Mouse (Mus musculus): Measurements from ENCODE around the gene Ramp2. TPM values are rescaled to one million over a fixed set of nuclear protein-coding genes. Genes with fewer than 3 reads are reported as not detected.
A peak's percentile ranks its signal among the peaks of the same experiment; 100 is the strongest.

Gene Ramp2
- polyA plus RNA-seq (2015; fragmentation: Nextera tagmentation; extraction: Ambion mirVana), result 96.5 and 98.8 TPM in 2 replicates

DNA sequence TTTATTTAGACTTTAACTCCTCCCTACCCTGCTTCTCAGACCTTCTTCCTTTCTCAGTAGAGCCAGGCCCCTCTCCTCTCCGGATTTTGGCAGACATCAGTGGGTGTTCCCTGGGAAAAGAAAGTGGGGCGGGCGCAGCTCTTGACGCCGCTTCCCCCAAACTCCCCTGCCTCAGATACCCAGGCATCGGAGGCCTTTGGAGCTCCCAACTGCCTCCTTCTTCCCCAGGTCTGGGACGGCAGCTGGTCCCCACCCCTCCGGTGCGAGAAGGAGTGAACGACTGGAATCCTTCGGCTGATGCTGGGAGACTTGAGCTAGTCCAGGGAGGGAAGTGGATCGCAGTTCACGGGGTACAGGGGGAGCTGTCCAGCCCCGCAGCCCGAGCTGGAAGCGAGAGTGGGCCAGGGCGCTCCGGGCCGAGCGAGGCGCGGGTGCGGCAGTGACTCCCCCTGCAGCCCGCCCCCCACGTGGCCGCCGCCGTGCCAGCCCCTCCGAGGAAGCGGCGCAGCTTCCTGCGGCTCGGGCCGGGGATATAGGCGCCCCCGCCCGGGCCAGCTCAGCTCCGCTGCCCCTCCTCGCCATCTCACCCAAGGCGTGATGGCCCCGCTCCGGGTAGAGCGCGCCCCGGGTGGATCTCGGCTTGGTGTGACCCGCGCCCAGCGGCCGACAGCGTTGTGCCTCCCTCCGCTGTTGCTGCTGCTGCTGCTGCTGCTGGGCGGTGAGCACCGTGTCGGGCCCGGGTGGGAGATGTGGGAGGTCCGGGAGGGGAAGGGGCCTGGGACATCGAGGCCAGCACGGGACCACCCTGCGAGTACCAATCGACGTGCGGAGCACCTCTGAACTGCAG, at the start of gene Ramp2:
Gene Ramp2, plus strand, starts transcription at position 174 of the 847 bp plus-strand sequence.
- Histone ChIP-seq H3K4me3 (peak within 1 kb of the TSS; percentile 67), H3K9me3 (no peaks in the 10 kb centered on the region), H3K36me3 (no peaks in the 10 kb centered on the region), H3K9ac (peak within 1 kb of the TSS; percentile 82), H3K4me1 (replicated peaks) (peaks cover 16% of the 10 kb centered on the region), H3K4me2 (peak within 1 kb of the TSS; percentile 99), H3K27me3 (peaks cover 34% of the 10 kb centered on the region), H3K27ac (replicated peaks) (peak within 1 kb of the TSS; percentile 73)
- under 1% methylated on average over 42 of the region's 63 CpGs for WGBS
- ATAC-seq (ENCODE audit: low FRiP score, low read depth), result peak; percentile 81

DNA sequence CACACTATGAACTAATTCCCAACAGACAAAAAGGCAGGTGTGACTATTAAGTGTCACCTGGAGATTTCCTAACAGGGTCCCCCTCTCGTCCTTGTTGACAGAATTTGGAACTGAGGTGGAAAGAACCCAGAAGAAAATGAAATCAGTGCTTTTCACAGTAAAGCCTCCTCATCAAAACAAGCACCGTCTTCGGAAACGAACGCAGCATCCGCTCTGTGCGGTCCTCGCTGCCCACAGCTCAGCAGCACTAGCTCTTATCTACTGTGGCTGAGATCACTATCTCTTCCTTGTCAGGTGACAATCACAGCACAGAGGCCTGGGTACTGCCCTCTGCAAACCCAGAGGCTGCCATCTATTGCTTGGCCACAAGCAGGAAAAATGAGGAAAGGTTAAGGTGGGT, 49.7 kb upstream of the Ramp2 start:
- Histone ChIP-seq H3K27me3 (no peaks in the 10 kb centered on the region), H3K4me1 (replicated peaks) (peaks cover under 1% of the 10 kb centered on the region), H3K4me3 (no peak overlapping the region), H3K9me3 (no peaks in the 10 kb centered on the region), H3K9ac (no peak overlapping the region), H3K36me3 (peaks cover 66% of the 10 kb centered on the region), H3K4me2 (no peak overlapping the region), H3K27ac (replicated peaks) (no peak overlapping the region)
- ATAC-seq (ENCODE audit: low FRiP score, low read depth), result no peak
- WGBS, result 94% methylated on average over 8 of the region's 8 CpGs

DNA sequence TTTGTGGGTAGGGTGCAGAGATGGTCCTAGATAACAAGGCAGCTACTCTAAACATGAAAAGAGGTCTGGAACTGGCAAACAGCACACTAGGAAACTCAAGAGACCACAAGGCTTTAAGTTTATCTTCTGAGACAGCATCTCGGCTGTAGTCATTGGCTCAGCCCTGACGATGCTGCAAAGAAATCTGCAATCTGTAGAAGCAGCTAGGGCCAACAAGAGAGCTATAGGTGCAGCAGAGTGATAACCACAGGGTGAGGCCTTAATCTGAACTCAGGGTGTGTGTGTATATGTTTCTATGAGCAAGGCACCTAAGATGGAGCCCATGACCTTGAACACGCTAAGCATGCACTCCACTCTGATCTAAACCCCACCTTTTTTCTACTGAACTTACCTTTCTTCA, 46.3 kb upstream of the Ramp2 start:
- Histone ChIP-seq H3K4me2 (no peak overlapping the region), H3K9me3 (no peaks in the 10 kb centered on the region), H3K4me1 (replicated peaks) (no peaks in the 10 kb centered on the region), H3K9ac (no peak overlapping the region), H3K27ac (replicated peaks) (no peak overlapping the region), H3K4me3 (no peak overlapping the region), H3K36me3 (peaks cover 77% of the 10 kb centered on the region), H3K27me3 (no peaks in the 10 kb centered on the region)
- 98% methylated on average over 3 of the region's 3 CpGs for WGBS
- ATAC-seq (ENCODE audit: low FRiP score, low read depth), result no peak

DNA sequence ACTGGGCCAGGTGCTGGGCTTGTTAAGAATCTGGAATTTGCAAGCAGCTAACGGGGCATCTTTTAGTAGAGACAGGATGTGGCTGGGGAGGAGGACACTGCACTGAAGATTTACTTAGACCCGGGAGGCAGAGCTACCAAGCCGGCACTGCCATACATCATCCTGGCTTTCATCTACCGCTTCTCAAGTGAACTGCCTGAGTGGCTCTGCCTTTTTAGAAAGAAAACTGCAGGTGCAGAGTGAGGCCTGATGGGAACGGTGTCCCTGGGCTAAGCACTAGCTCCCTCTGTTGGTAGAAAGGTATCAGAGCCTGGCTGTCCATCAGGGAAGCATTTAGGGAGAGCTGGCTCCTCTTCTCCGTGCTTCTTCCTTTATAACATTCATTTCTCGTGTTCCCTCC, 44.8 kb upstream of the Ramp2 start:
- no peak overlapping the region for H3K9ac ChIP-seq
- no peaks in the 10 kb centered on the region for H3K9me3 ChIP-seq
- no peaks in the 10 kb centered on the region for H3K4me1 ChIP-seq (replicated peaks)
- no peak overlapping the region for H3K4me2 ChIP-seq
- peaks cover 72% of the 10 kb centered on the region for H3K36me3 ChIP-seq
- no peak overlapping the region for H3K27ac ChIP-seq (replicated peaks)
- ATAC-seq (ENCODE audit: low FRiP score, low read depth), result 0 out of 2 replicates have a peak, but pooled peaks have one; percentile 68
- H3K27me3 ChIP-seq, result no peaks in the 10 kb centered on the region
- H3K4me3 ChIP-seq, result no peak overlapping the region
- 28% methylated on average over 7 of the region's 7 CpGs for WGBS

DNA sequence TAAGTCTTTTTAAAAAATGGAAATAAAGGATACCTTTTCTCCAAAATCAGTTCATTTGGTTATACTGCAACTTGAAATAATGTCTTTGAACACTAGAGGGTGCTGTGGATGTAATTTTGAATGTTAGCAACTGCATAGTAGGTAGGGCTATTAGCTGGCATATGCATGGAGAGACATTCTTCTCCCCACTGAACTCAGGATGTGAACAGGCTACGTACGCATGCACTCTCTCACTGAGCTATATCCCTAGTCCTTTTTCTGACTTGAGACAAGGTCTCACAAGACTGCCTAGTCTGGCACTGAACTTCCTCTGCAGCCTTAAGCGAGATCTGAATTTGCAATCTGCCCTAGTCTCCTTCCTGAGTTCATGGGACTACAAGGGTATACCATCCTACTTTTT, 33.9 kb upstream of the Ramp2 start:
- H3K36me3 ChIP-seq, result peaks cover 66% of the 10 kb centered on the region
- no peak for ATAC-seq (ENCODE audit: low FRiP score, low read depth)
- H3K9ac ChIP-seq, result no peak overlapping the region
- no peaks in the 10 kb centered on the region for H3K9me3 ChIP-seq
- no peak overlapping the region for H3K4me3 ChIP-seq
- H3K27me3 ChIP-seq, result no peaks in the 10 kb centered on the region
- 39% methylated on average over 3 of the region's 3 CpGs for WGBS
- H3K27ac ChIP-seq (replicated peaks), result 0 out of 2 replicates have a peak overlapping the region, but pooled peaks have one; percentile 30
- no peak overlapping the region for H3K4me2 ChIP-seq
- no peaks in the 10 kb centered on the region for H3K4me1 ChIP-seq (replicated peaks)

DNA sequence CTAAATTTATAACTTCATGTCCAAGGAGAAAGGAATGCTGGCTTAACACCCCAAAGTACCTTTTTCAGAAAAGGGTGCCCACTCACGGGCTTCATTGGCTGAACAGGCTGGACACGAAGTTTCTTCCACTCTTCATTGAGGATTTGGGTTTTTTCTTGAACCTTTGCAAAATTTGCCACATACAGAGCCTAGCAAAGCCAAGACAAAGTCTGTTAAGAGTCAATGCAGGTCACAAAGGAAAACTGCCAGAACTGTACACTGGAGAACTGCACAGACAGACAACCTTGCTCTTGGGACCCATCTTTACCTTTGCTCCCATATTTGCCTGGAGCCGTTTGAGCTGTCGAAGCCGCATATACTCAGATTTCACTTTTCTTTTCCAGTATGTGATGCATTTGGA, 28.9 kb upstream of the Ramp2 start:
- ATAC-seq (ENCODE audit: low FRiP score, low read depth), result no peak
- H3K9me3 ChIP-seq, result no peaks in the 10 kb centered on the region
- peaks cover 30% of the 10 kb centered on the region for H3K36me3 ChIP-seq
- no peak overlapping the region for H3K4me2 ChIP-seq
- no peak overlapping the region for H3K4me3 ChIP-seq
- 91% methylated on average over 5 of the region's 5 CpGs for WGBS
- H3K27ac ChIP-seq (replicated peaks), result no peak overlapping the region
- no peaks in the 10 kb centered on the region for H3K4me1 ChIP-seq (replicated peaks)
- H3K27me3 ChIP-seq, result no peaks in the 10 kb centered on the region
- no peak overlapping the region for H3K9ac ChIP-seq

DNA sequence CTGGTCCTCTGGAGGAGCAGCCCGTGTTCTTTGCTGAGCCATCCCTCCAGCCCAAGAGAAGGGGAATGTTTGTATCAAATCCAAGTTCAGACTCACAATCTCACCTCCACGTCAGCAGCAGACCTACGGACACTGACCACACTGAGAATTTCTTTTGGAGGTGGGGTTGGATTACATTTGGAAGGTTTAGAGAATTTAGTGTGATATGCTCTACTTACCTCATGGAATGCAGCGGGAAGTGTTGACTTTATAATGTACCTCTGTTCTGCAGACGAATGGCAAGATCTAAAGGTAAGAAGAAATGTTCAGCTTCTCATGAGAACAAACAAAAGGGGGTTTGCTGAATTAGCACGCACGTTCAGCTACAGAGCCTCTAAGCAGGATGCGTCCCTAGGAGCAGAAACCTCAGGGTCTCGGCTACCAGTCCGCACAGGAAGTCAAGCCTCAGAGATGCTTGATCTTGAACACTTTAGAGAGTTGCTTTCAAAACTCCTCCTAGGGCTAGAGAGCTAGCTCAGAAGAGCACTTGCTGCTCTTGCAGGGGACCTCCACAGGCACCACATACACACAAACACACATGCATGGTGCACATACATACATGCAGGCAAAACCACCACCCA, 27.3 kb upstream of the Ramp2 start:
- WGBS, result 83% methylated on average over 10 of the region's 10 CpGs
- no peak for ATAC-seq (ENCODE audit: low FRiP score, low read depth)
- Histone ChIP-seq H3K36me3 (peaks cover 22% of the 10 kb centered on the region), H3K9ac (no peak overlapping the region), H3K4me1 (replicated peaks) (no peaks in the 10 kb centered on the region), H3K4me2 (no peak overlapping the region), H3K4me3 (no peak overlapping the region), H3K27ac (replicated peaks) (no peak overlapping the region), H3K27me3 (no peaks in the 10 kb centered on the region), H3K9me3 (no peaks in the 10 kb centered on the region)

DNA sequence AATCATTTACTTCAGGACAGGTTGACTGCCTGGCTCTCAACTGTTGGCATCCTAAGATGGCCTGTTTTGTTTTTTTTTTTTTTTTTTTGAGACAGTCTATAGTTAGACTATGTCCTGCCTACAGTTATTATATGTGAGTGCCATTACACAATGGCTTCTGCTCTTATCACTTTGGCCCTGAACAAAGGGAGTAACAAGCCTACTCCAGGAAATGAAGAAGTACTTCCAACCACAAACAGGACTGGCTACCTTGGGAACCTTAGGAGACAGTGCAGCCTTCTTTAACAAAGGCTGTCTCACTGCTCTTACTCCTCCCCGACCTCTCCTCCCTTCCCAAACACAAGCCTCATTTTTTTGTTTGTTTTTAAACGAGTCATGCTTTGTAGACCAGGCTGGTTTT, 25.0 kb upstream of the Ramp2 start:
- H3K4me1 ChIP-seq (replicated peaks), result peaks cover 8% of the 10 kb centered on the region
- no peak overlapping the region for H3K4me2 ChIP-seq
- ATAC-seq (ENCODE audit: low FRiP score, low read depth), result no peak
- 62% methylated on average over 2 of the region's 2 CpGs for WGBS
- H3K36me3 ChIP-seq, result 0 out of 2 replicates have a peak, but pooled peaks cover 3% of the 10 kb centered on the region
- no peaks in the 10 kb centered on the region for H3K27me3 ChIP-seq
- H3K9ac ChIP-seq, result no peak overlapping the region
- no peak overlapping the region for H3K4me3 ChIP-seq
- no peak overlapping the region for H3K27ac ChIP-seq (replicated peaks)
- H3K9me3 ChIP-seq, result no peaks in the 10 kb centered on the region

DNA sequence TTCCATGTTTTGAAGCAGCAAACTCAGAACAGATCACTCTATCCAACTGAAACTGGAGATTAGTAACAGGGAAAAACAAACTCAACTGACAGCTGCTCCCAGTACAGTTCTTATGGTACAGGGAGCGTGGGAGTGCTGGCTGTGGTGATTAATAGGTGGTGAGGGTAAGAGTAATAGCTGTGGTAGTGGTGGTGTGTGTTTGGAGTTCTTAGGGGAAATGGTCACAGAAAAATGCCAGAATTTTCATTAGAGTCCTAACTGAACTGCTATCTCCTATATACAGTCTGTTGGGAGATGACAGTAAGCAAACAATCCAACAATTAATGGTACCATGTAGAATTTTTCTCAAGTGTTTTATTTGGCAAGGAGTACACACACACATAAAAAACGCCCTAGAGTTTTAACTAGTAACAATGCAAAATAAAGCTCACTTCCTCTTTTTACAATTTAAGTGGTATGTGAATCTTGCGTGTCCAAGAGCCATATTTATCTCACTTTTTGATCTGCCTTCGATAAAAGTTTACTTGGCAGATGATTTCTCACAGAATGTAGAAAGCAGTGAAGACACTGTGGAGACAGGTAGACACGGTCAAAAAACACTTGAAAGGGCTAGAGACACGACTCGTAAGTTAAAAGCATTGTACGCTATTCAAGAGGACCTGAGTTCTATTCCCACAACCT, 24.4 kb upstream of the Ramp2 start:
- H3K9ac ChIP-seq, result no peak overlapping the region
- ATAC-seq (ENCODE audit: low FRiP score, low read depth), result no peak
- 93% methylated on average over 8 of the region's 8 CpGs for WGBS
- no peaks in the 10 kb centered on the region for H3K36me3 ChIP-seq
- no peaks in the 10 kb centered on the region for H3K9me3 ChIP-seq
- no peak overlapping the region for H3K4me2 ChIP-seq
- no peaks in the 10 kb centered on the region for H3K27me3 ChIP-seq
- peaks cover 11% of the 10 kb centered on the region for H3K4me1 ChIP-seq (replicated peaks)
- H3K27ac ChIP-seq (replicated peaks), result no peak overlapping the region
- H3K4me3 ChIP-seq, result no peak overlapping the region

DNA sequence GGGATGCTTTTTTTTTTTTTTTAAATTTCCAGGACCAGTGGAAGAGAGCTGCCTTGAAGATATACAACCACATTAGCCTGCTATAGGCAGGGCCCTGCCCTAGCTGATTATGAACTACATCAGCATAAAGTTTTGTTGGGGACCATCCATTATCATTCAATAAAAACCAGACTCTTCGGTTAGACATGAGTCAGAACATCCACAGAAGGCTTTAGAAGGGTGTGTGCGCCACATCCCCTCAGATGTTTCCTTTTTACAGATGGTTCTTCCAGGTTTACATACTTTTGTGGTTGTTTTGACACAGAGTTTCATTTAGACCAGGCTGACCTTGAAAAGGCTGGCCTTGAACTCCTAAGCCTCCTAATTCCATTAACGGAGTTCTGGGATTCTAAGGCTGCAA, 21.5 kb upstream of the Ramp2 start:
- H3K4me1 ChIP-seq (replicated peaks), result peaks cover 12% of the 10 kb centered on the region
- WGBS, result 93% methylated on average over 3 of the region's 3 CpGs
- no peak overlapping the region for H3K4me2 ChIP-seq
- no peak overlapping the region for H3K4me3 ChIP-seq
- H3K27ac ChIP-seq (replicated peaks), result no peak overlapping the region
- H3K36me3 ChIP-seq, result no peaks in the 10 kb centered on the region
- H3K9ac ChIP-seq, result no peak overlapping the region
- ATAC-seq (ENCODE audit: low FRiP score, low read depth), result no peak
- no peaks in the 10 kb centered on the region for H3K27me3 ChIP-seq
- no peaks in the 10 kb centered on the region for H3K9me3 ChIP-seq

DNA sequence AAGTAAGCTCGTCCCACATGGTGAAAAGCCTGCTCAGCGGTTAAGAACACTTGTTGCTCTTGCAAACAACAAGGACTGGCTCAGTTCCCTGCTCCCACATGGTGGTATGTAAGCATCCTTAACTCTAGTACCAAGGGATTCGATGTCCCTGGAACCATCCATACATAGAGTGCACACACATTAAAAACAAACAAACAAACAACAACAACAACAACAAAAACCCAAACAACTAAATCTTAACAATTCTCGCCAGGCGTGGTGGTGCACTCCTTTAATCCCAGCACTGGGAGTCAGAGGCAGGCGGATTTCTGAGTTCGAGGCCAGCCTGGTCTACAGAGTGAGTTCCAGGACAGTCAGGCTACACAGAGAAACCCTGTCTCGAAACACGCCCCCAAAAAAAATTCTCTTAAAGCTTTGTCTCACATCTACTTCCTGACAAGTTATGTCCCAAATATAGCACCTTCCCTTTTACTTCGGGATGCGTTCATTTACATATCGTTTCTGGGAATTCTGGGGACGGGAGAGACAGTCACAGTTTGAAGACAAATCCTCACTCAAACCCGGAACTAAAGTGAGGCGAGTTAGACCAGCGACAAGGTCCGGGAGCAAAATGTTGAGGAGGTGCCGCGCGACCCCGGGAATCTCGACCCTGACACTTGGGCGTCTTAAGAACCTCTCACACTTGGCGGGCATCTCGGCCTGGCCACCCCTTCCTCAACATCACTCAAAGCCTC, 20.3 kb upstream of the Ramp2 start:
- H3K9me3 ChIP-seq, result no peaks in the 10 kb centered on the region
- H3K4me3 ChIP-seq, result peak overlapping the region; percentile 71
- H3K36me3 ChIP-seq, result no peaks in the 10 kb centered on the region
- ATAC-seq (ENCODE audit: low FRiP score, low read depth), result no peak
- peaks cover 16% of the 10 kb centered on the region for H3K4me1 ChIP-seq (replicated peaks)
- H3K9ac ChIP-seq, result peak overlapping the region; percentile 74
- H3K4me2 ChIP-seq, result peak overlapping the region; percentile 73
- H3K27ac ChIP-seq (replicated peaks), result peak overlapping the region; percentile 36
- no peaks in the 10 kb centered on the region for H3K27me3 ChIP-seq
- WGBS, result 20% methylated on average over 25 of the region's 25 CpGs
